Mouse (Mus musculus) bone marrow macrophage, adult 2 months (primary cell): ENCODE measurements around the gene Pex11a.

ENCODE experiments used
- CTCF ChIP-seq: IDR thresholded peaks from 2 replicates; pipeline ENCODE4 v1.5.1; 2012; ENCODE audit warnings: low read depth, mild to moderate bottlenecking, low read length, moderate library complexity
- POLR2A ChIP-seq: IDR thresholded peaks from 2 replicates; pipeline ENCODE4 v1.6.1; 2012; ENCODE audit warnings: mild to moderate bottlenecking, low read depth, low read length, borderline replicate concordance

DNA sequence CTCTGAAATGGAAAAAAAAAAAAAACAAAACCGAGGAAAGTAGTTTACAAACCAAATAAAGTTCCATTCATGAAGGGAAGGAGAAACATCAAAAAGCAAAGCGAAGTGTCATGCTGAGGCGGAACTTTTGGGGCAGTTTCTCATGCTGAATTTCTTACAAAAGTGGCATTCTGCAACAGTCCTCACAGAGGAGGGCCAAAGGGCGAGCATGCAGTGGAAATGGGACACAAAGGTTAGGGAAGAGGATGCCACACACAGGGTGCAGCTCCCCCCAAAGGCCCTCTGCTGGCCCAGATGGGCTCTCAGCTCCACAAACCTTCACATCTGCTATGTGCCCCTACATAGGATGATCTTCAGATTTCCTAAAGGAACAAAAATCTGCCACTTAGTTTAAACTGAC lies 2.7 kb downstream of the Pex11a start:
- TF ChIP-seq CTCF (no peak), POLR2A (no peak)
